8 mouse cellular contexts compared by ENCODE assay signal in the genomic region with DNA sequence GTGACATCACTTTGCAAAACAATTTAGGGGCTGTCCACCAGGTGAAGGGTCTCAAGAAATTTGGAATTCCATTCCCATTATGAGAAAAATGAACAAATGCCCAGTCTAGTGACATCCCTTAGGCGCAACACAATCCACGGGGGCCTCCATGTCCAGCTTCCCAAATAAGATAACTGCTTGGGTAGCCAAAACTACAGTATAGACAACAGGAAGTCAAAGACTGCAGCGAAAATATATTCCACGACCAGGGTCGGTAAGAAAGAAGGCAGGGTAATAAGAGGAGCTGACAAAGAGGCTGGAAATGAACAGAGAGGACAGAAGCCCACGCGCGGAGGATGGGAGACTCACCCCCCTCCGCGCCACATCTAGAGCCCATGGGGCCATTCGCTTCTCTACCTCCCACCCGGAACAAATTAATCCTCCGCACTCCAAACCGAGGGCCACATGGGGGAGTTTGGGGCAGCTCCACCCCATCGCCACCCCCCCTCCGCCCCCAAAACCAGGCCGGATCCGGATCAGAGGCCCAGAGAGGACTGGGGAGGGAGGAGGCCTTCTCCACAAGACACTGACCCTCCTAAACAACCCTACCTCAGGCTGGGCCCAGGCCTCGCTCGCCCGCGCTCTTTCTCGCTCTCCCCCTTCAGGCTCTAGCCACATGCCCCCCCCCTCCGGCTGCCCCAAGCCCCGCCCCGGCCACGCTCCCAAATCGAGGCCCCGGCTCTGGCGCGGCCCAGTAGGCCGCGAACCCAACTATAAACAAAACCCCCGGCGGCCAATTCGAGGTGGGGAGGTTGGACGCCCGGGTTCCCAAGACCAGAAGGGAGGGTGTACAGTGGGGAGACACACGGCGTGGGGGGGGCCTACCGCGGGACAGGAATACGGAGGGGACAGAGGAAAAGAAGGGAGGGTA. TPM values are rescaled to one million over a fixed set of nuclear protein-coding genes. Genes with fewer than 3 reads are reported as not detected.
DNase-seq lines count a peak whose midpoint lies in the region; ATAC-seq and TF ChIP-seq lines count a peak whose summit lies in the region.

A gene (plus strand): TSS at position 196 of the 910 bp plus-strand sequence.

- peak; percentile 65 for TF ChIP-seq POLR2A in embryonic fibroblast, embryonic 13.5 days (IDR thresholded peaks at IDR 0.05; ENCODE audit: low read depth, low read length)
- peak; percentile 52 for TF ChIP-seq POLR2A in myocyte (IDR thresholded peaks at IDR 0.05; ENCODE audit: insufficient read length, low read depth)

- H3K9me3 ChIP-seq in liver, embryonic 11.5 days (ENCODE audit: control insufficient read depth, low read length) = no peaks in the 10 kb centered on the region
- H3K9me3 ChIP-seq in stomach, postnatal 0 days (ENCODE audit: control insufficient read depth, low read length) = no peaks in the 10 kb centered on the region

- H3K9ac ChIP-seq in liver, embryonic 11.5 days (ENCODE audit: low read depth, low read length) = peak within 1 kb of the TSS; percentile 98
- H3K9ac ChIP-seq in stomach, postnatal 0 days (ENCODE audit: low read length) = peak within 1 kb of the TSS; percentile 99

- no peaks in the 10 kb centered on the region for H3K27me3 ChIP-seq in liver, embryonic 11.5 days (replicated peaks; ENCODE audit: control insufficient read depth, insufficient read depth, low read length)
- H3K27me3 ChIP-seq in myocyte (ENCODE audit: control insufficient read depth, insufficient read depth, insufficient read length) = no peaks in the 10 kb centered on the region
- H3K27me3 ChIP-seq in stomach, postnatal 0 days (ENCODE audit: control insufficient read depth, insufficient read depth, low read length) = no peaks in the 10 kb centered on the region

- peak within 1 kb of the TSS; percentile 96 for H3K4me3 ChIP-seq in embryonic fibroblast, embryonic 13.5 days (ENCODE audit: insufficient read depth, low read length)
- peak within 1 kb of the TSS; percentile 90 for H3K4me3 ChIP-seq in liver, embryonic 11.5 days (ENCODE audit: low read depth, low read length)
- H3K4me3 ChIP-seq in myocyte = peak within 1 kb of the TSS; percentile 96
- H3K4me3 ChIP-seq in stomach, postnatal 0 days (ENCODE audit: low read depth, low read length) = peak within 1 kb of the TSS; percentile 89

- H3K79me2 ChIP-seq in myocyte (ENCODE audit: control insufficient read depth, insufficient read depth) = peaks cover 81% of the 10 kb centered on the region

- DNase-seq in B cell, adult 2 months = peak; percentile 72 to 73
- DNase-seq in adipocyte (ENCODE audit: low spot score) = peak; percentile 67
- peak; percentile 31 for DNase-seq in heart, adult 8-10 months (ENCODE audit: low spot score)
- DNase-seq in kidney, postnatal 10 days = peak; percentile 79
- DNase-seq in liver, embryonic 11.5 days (ENCODE audit: low spot score) = peak; percentile 72
- peak; percentile 72 for DNase-seq in stomach, postnatal 0 days (ENCODE audit: low spot score)

- peak within 1 kb of the TSS; percentile 85 for H3ac ChIP-seq in myocyte (ENCODE audit: control insufficient read depth, insufficient read length)

- TF ChIP-seq EP300 in stomach, postnatal 0 days (optimal IDR thresholded peaks at IDR 0.05) = no peak

- ATAC-seq in liver, embryonic 11.5 days (replicated peaks; ENCODE audit: low FRiP score) = peak; percentile 68
- ATAC-seq in stomach, postnatal 0 days (ENCODE audit: low FRiP score, low TSS enrichment) = peak; percentile 75

- peak within 1 kb of the TSS; percentile 77 for H3K27ac ChIP-seq in embryonic fibroblast, embryonic 13.5 days (ENCODE audit: insufficient read depth, low read length)
- H3K27ac ChIP-seq in liver, embryonic 11.5 days (ENCODE audit: low read depth, low read length) = peak within 1 kb of the TSS; percentile 97
- peak within 1 kb of the TSS; percentile 97 for H3K27ac ChIP-seq in stomach, postnatal 0 days (replicated peaks)

- H3K4me1 ChIP-seq in embryonic fibroblast, embryonic 13.5 days (ENCODE audit: control insufficient read depth, insufficient read depth, low read length) = no peaks in the 10 kb centered on the region
- peaks cover 9% of the 10 kb centered on the region for H3K4me1 ChIP-seq in liver, embryonic 11.5 days (replicated peaks; ENCODE audit: control insufficient read depth, insufficient read depth, low read length)
- no peaks in the 10 kb centered on the region for H3K4me1 ChIP-seq in stomach, postnatal 0 days (replicated peaks; ENCODE audit: control insufficient read depth, insufficient read depth)

- under 1% methylated on average over 43 of the region's 43 CpGs for WGBS in liver, embryonic 11.5 days
- WGBS in stomach, postnatal 0 days = 1% methylated on average over 38 of the region's 43 CpGs

- TF ChIP-seq CTCF in embryonic fibroblast, embryonic 13.5 days (IDR thresholded peaks at IDR 0.05; ENCODE audit: borderline replicate concordance, insufficient read depth, low read length) = no peak
- TF ChIP-seq CTCF in stomach, postnatal 0 days (IDR thresholded peaks at IDR 0.05; ENCODE audit: low read depth) = no peak; the same call in 1 of the 2 replicates

- peak within 1 kb of the TSS; percentile 73 for H3K4me2 ChIP-seq in liver, embryonic 11.5 days
- H3K4me2 ChIP-seq in myocyte (ENCODE audit: low read depth) = peak within 1 kb of the TSS; percentile 82
- peak within 1 kb of the TSS; percentile 65 for H3K4me2 ChIP-seq in stomach, postnatal 0 days (replicated peaks; ENCODE audit: low read depth)

- peaks cover 11% of the 10 kb centered on the region; the same call in 1 of the 2 replicates for H3K36me3 ChIP-seq in liver, embryonic 11.5 days (ENCODE audit: control insufficient read depth, insufficient read depth, low read length)
- peaks cover 32% of the 10 kb centered on the region for H3K36me3 ChIP-seq in myocyte (ENCODE audit: control insufficient read depth, insufficient read depth)
- H3K36me3 ChIP-seq in stomach, postnatal 0 days (ENCODE audit: control insufficient read depth, insufficient read depth, low read length) = peaks cover 3% of the 10 kb centered on the region; the same call in 1 of the 2 replicates

TF ChIP-seq in myocyte, 11 proteins besides CTCF, POLR2A, EP300 and RAD21:
- no peak for TF ChIP-seq REST (IDR thresholded peaks at IDR 0.05; ENCODE audit: insufficient read depth, insufficient read length)
- TF ChIP-seq POLR2AphosphoS2 (IDR thresholded peaks at IDR 0.05; ENCODE audit: insufficient read length, low read depth) = peak; percentile 66
- TF ChIP-seq TCF3 (IDR thresholded peaks at IDR 0.05; ENCODE audit: insufficient read length, low read depth) = no peak
- no peak for TF ChIP-seq MAX (IDR thresholded peaks at IDR 0.05; ENCODE audit: low read depth)
- no peak for TF ChIP-seq SRF (IDR thresholded peaks at IDR 0.05; ENCODE audit: control insufficient read depth, insufficient read length, low read depth)

RNA-seq across cellular contexts. Expression of the gene that starts here (rescaled TPM):
- 110 and 114 TPM in 2 replicates for polyA plus RNA-seq in embryonic fibroblast, embryonic 13.5 days (2011; ENCODE audit: insufficient read length, low read depth, missing spikeins)
- total RNA-seq in heart, adult 8-10 months (2022) = 100 to 1,000 TPM in 1 of 4 experiments, 10 to 100 TPM in 3; 91.0 to 102 (median 93.9) TPM
- polyA plus RNA-seq in liver, embryonic 11.5 days (2014; fragmentation: Nextera tagmentation; extraction: Ambion mirVana) = 159 and 173 TPM in 2 replicates
- 83.8 TPM for polyA plus RNA-seq in myocyte (2012; fragmentation: generic; extraction: Trizol)
- polyA plus RNA-seq in stomach, postnatal 0 days (2015; fragmentation: Nextera tagmentation; extraction: Ambion mirVana) = 109 and 115 TPM in 2 replicates

Comparison
In these comparisons a context has a peak if more than half of its experiments do, and no peak if none do; other contexts are left out.
1. Peak in every context shown above with its lines: DNase-seq, ATAC-seq, H3K4me3 ChIP-seq and H3K27ac ChIP-seq.